Mouse (Mus musculus) ES-E14 (cell line): ENCODE results near the gene Gbp2.

Source experiments
- CHD2 ChIP-seq: IDR thresholded peaks from 2 replicates; pipeline ENCODE4 v1.6.1; 2014; ENCODE audit warnings: mild to moderate bottlenecking, low read depth, low read length, inconsistent platforms
- HCFC1 ChIP-seq: IDR thresholded peaks from 2 replicates; pipeline ENCODE4 v1.6.1; 2012; ENCODE audit warnings: low read length, inconsistent platforms, borderline replicate concordance; ENCODE audit not compliant: insufficient read depth
- MAFK ChIP-seq: IDR thresholded peaks from 2 replicates; pipeline ENCODE4 v1.6.1; 2014; ENCODE audit warnings: mild to moderate bottlenecking, low read depth, low read length, inconsistent platforms; ENCODE audit not compliant: insufficient read depth
- ZC3H11A ChIP-seq: IDR thresholded peaks from 2 replicates; pipeline ENCODE4 v1.6.1; 2012; ENCODE audit warnings: low read depth, mild to moderate bottlenecking, inconsistent platforms, low read length, borderline replicate concordance
- ZNF384 ChIP-seq: IDR thresholded peaks from 2 replicates; pipeline ENCODE4 v1.6.1; 2012; ENCODE audit warnings: low read depth, low read length, inconsistent platforms

GRCm38 (mm10) chr3:142590431-142591067 is 29.9 kb upstream of the Gbp2 start:
- TF ChIP-seq HCFC1: no peak
- no peak for TF ChIP-seq ZC3H11A
- TF ChIP-seq ZNF384: no peak
- no peak for TF ChIP-seq MAFK
- no peak for TF ChIP-seq CHD2
